Mouse (Mus musculus): Measurements from ENCODE around the gene Aqp1. TPM values are rescaled to one million over a fixed set of nuclear protein-coding genes. Genes with fewer than 3 reads are reported as not detected.

The Aqp1 gene
- polyA plus RNA-seq, 1 experiment from 2014 or later = 0.38 TPM

- Histone ChIP-seq H3K4me2 (no peak overlapping the region), H3K27me3 (ENCODE audit: control insufficient read depth, insufficient read depth, low read length) (no peaks in the 10 kb centered on the region), H3K36me3 (ENCODE audit: control insufficient read depth, insufficient read depth, low read length) (no peaks in the 10 kb centered on the region; the same call in 1 of the 2 replicates), H3K4me3 (ENCODE audit: low read depth, low read length) (no peak overlapping the region), H3K9ac (ENCODE audit: low read length) (no peak overlapping the region), H3K27ac (ENCODE audit: low read depth, low read length) (no peak overlapping the region), H3K9me3 (ENCODE audit: control insufficient read depth, low read length) (no peaks in the 10 kb centered on the region), H3K4me1 (ENCODE audit: control insufficient read depth, insufficient read depth, low read length) (0 out of 2 replicates have a peak, but pooled peaks cover 2% of the 10 kb centered on the region)
- WGBS = 89% methylated on average over 4 of the region's 4 CpGs
- DNase-seq (ENCODE audit: low spot score, missing footprints) (no peak), ATAC-seq (ENCODE audit: low FRiP score) (no peak)
Measured at GRCm38 (mm10) chr6:55313893-55314292, 22.3 kb upstream of the Aqp1 start.

GRCm38 (mm10) chr6:55314628-55315027, 21.6 kb upstream of the Aqp1 start:
- 96% methylated on average over 8 of the region's 8 CpGs for WGBS
- ATAC-seq (ENCODE audit: low FRiP score) (no peak), DNase-seq (ENCODE audit: low spot score, missing footprints) (no peak)
- H3K36me3 ChIP-seq (ENCODE audit: control insufficient read depth, insufficient read depth, low read length) = no peaks in the 10 kb centered on the region; the same call in 1 of the 2 replicates
- H3K4me1 ChIP-seq (ENCODE audit: control insufficient read depth, insufficient read depth, low read length) = 0 out of 2 replicates have a peak, but pooled peaks cover 2% of the 10 kb centered on the region
- no peak overlapping the region for H3K27ac ChIP-seq (ENCODE audit: low read depth, low read length)
- H3K9ac ChIP-seq (ENCODE audit: low read length) = no peak overlapping the region
- H3K4me2 ChIP-seq = no peak overlapping the region
- no peaks in the 10 kb centered on the region for H3K9me3 ChIP-seq (ENCODE audit: control insufficient read depth, low read length)
- H3K4me3 ChIP-seq (ENCODE audit: low read depth, low read length) = no peak overlapping the region
- no peaks in the 10 kb centered on the region for H3K27me3 ChIP-seq (ENCODE audit: control insufficient read depth, insufficient read depth, low read length)

GRCm38 (mm10) chr6:55318597-55318996, 17.6 kb upstream of the Aqp1 start:
- H3K27me3 ChIP-seq (ENCODE audit: control insufficient read depth, insufficient read depth, low read length) = no peaks in the 10 kb centered on the region
- no peak overlapping the region for H3K9ac ChIP-seq (ENCODE audit: low read length)
- DNase-seq (ENCODE audit: low spot score, missing footprints) (no peak), ATAC-seq (ENCODE audit: low FRiP score) (no peak)
- no peaks in the 10 kb centered on the region for H3K4me1 ChIP-seq (ENCODE audit: control insufficient read depth, insufficient read depth, low read length)
- H3K4me3 ChIP-seq (ENCODE audit: low read depth, low read length) = no peak overlapping the region
- no peak overlapping the region for H3K27ac ChIP-seq (ENCODE audit: low read depth, low read length)
- WGBS = 89% methylated on average over 3 of the region's 3 CpGs
- no peak overlapping the region for H3K4me2 ChIP-seq
- H3K36me3 ChIP-seq (ENCODE audit: control insufficient read depth, insufficient read depth, low read length) = no peaks in the 10 kb centered on the region
- H3K9me3 ChIP-seq (ENCODE audit: control insufficient read depth, low read length) = no peaks in the 10 kb centered on the region

GRCm38 (mm10) chr6:55319585-55320551, 16.4 kb upstream of the Aqp1 start:
- no peak for ATAC-seq (ENCODE audit: low FRiP score)
- Histone ChIP-seq H3K36me3 (ENCODE audit: control insufficient read depth, insufficient read depth, low read length) (no peaks in the 10 kb centered on the region), H3K27me3 (ENCODE audit: control insufficient read depth, insufficient read depth, low read length) (no peaks in the 10 kb centered on the region), H3K9ac (ENCODE audit: low read length) (no peak overlapping the region), H3K27ac (ENCODE audit: low read depth, low read length) (no peak overlapping the region), H3K4me3 (ENCODE audit: low read depth, low read length) (no peak overlapping the region), H3K4me2 (no peak overlapping the region), H3K9me3 (ENCODE audit: control insufficient read depth, low read length) (no peaks in the 10 kb centered on the region), H3K4me1 (ENCODE audit: control insufficient read depth, insufficient read depth, low read length) (no peaks in the 10 kb centered on the region)
- DNase-seq (ENCODE audit: low spot score, missing footprints) = no peak
- 74% methylated on average over 14 of the region's 14 CpGs for WGBS

GRCm38 (mm10) chr6:55320894-55321293, 15.3 kb upstream of the Aqp1 start:
- DNase-seq (ENCODE audit: low spot score, missing footprints) (no peak), ATAC-seq (ENCODE audit: low FRiP score) (no peak)
- Histone ChIP-seq H3K4me3 (ENCODE audit: low read depth, low read length) (no peak overlapping the region), H3K36me3 (ENCODE audit: control insufficient read depth, insufficient read depth, low read length) (no peaks in the 10 kb centered on the region), H3K4me2 (no peak overlapping the region), H3K27me3 (ENCODE audit: control insufficient read depth, insufficient read depth, low read length) (no peaks in the 10 kb centered on the region), H3K9ac (ENCODE audit: low read length) (no peak overlapping the region), H3K27ac (ENCODE audit: low read depth, low read length) (no peak overlapping the region), H3K9me3 (ENCODE audit: control insufficient read depth, low read length) (no peaks in the 10 kb centered on the region), H3K4me1 (ENCODE audit: control insufficient read depth, insufficient read depth, low read length) (no peaks in the 10 kb centered on the region)
- WGBS = 91% methylated on average over 4 of the region's 4 CpGs

- H3K4me2 ChIP-seq = no peak overlapping the region
- DNase-seq (ENCODE audit: low spot score, missing footprints) (no peak), ATAC-seq (ENCODE audit: low FRiP score) (0 out of 2 replicates have a peak, but pooled peaks have one; percentile 8)
- no peaks in the 10 kb centered on the region for H3K36me3 ChIP-seq (ENCODE audit: control insufficient read depth, insufficient read depth, low read length)
- H3K27me3 ChIP-seq (ENCODE audit: control insufficient read depth, insufficient read depth, low read length) = no peaks in the 10 kb centered on the region
- H3K9me3 ChIP-seq (ENCODE audit: control insufficient read depth, low read length) = no peaks in the 10 kb centered on the region
- H3K27ac ChIP-seq (ENCODE audit: low read depth, low read length) = no peak overlapping the region
- no peaks in the 10 kb centered on the region for H3K4me1 ChIP-seq (ENCODE audit: control insufficient read depth, insufficient read depth, low read length)
- WGBS = 75% methylated on average over 6 of the region's 6 CpGs
- no peak overlapping the region for H3K4me3 ChIP-seq (ENCODE audit: low read depth, low read length)
- no peak overlapping the region for H3K9ac ChIP-seq (ENCODE audit: low read length)
Measured at GRCm38 (mm10) chr6:55321518-55321917, 14.7 kb upstream of the Aqp1 start.

- no peak for ATAC-seq (ENCODE audit: low FRiP score)
- Histone ChIP-seq H3K9ac (ENCODE audit: low read length) (no peak overlapping the region), H3K27me3 (ENCODE audit: control insufficient read depth, insufficient read depth, low read length) (no peaks in the 10 kb centered on the region), H3K27ac (ENCODE audit: low read depth, low read length) (no peak overlapping the region), H3K4me2 (no peak overlapping the region), H3K4me3 (ENCODE audit: low read depth, low read length) (no peak overlapping the region), H3K4me1 (ENCODE audit: control insufficient read depth, insufficient read depth, low read length) (no peaks in the 10 kb centered on the region), H3K9me3 (ENCODE audit: control insufficient read depth, low read length) (no peaks in the 10 kb centered on the region), H3K36me3 (ENCODE audit: control insufficient read depth, insufficient read depth, low read length) (no peaks in the 10 kb centered on the region)
- DNase-seq (ENCODE audit: low spot score, missing footprints) = no peak
- 91% methylated on average over 2 of the region's 2 CpGs for WGBS
Measured at GRCm38 (mm10) chr6:55322980-55323379, 13.3 kb upstream of the Aqp1 start.

GRCm38 (mm10) chr6:55323908-55324634, 12.2 kb upstream of the Aqp1 start:
- ATAC-seq (ENCODE audit: low FRiP score) (no peak), DNase-seq (ENCODE audit: low spot score, missing footprints) (no peak)
- H3K27me3 ChIP-seq (ENCODE audit: control insufficient read depth, insufficient read depth, low read length) = no peaks in the 10 kb centered on the region
- H3K4me3 ChIP-seq (ENCODE audit: low read depth, low read length) = no peak overlapping the region
- H3K4me1 ChIP-seq (ENCODE audit: control insufficient read depth, insufficient read depth, low read length) = no peaks in the 10 kb centered on the region
- WGBS = 91% methylated on average over 17 of the region's 17 CpGs
- H3K4me2 ChIP-seq = no peak overlapping the region
- H3K36me3 ChIP-seq (ENCODE audit: control insufficient read depth, insufficient read depth, low read length) = no peaks in the 10 kb centered on the region
- H3K27ac ChIP-seq (ENCODE audit: low read depth, low read length) = no peak overlapping the region
- H3K9ac ChIP-seq (ENCODE audit: low read length) = no peak overlapping the region
- H3K9me3 ChIP-seq (ENCODE audit: control insufficient read depth, low read length) = no peaks in the 10 kb centered on the region

GRCm38 (mm10) chr6:55324785-55325184, 11.4 kb upstream of the Aqp1 start:
- Histone ChIP-seq H3K9ac (ENCODE audit: low read length) (no peak overlapping the region), H3K9me3 (ENCODE audit: control insufficient read depth, low read length) (no peaks in the 10 kb centered on the region), H3K4me3 (ENCODE audit: low read depth, low read length) (no peak overlapping the region), H3K27ac (ENCODE audit: low read depth, low read length) (no peak overlapping the region), H3K36me3 (ENCODE audit: control insufficient read depth, insufficient read depth, low read length) (no peaks in the 10 kb centered on the region), H3K4me2 (no peak overlapping the region), H3K27me3 (ENCODE audit: control insufficient read depth, insufficient read depth, low read length) (no peaks in the 10 kb centered on the region), H3K4me1 (ENCODE audit: control insufficient read depth, insufficient read depth, low read length) (no peaks in the 10 kb centered on the region)
- ATAC-seq (ENCODE audit: low FRiP score) (no peak), DNase-seq (ENCODE audit: low spot score, missing footprints) (no peak)
- 64% methylated on average over 1 of the region's 1 CpGs for WGBS
